Mouse (Mus musculus): ENCODE measurements around the gene Asb4. TPM values are rescaled to one million over a fixed set of nuclear protein-coding genes. Genes with fewer than 3 reads are reported as not detected.

Gene Asb4
- total RNA-seq, 4 experiments from 2014 or later, result 0.83 to 1.5 (median 1.1) TPM

DNA sequence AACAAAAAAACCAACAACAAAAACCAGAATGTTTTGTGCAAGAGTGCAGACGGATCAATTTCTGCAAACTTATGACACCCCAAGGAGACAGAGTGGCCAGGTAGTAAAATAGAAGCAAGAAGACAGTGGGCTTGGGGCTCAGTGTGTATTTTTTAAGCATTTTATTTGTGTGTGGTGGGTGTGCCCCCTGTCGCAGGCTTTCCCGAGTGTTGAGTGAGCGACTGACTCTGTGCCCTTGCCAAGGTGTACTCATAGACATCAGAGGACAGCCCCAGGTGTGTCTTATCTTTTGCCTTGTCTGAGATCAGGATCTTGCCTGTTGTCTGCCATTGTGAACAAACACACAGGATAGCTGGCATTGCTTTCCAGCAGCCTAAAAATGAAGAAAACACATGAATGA lies 63.8 kb downstream of the Asb4 start:
- no peak for DNase-seq

DNA sequence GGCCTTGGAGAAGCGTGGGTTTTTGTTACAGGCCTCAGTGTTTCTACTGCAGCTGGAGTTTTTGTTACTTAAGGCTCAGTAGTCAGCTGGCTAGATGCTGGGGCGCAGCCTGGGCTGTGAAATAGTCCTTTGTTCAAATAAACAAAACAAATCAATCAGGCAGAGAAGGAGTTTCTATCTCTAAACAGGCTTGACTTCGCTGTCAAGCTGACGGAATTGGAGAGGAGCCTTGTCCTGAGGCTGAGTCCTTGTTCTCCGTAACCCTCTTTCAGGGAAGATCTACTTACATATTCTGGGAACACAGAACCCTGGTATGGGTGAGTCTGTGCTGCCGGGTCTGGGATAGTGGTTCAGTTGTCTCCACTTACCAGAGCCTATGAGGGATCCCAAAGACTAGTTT lies 64.4 kb downstream of the Asb4 start:
- no peak for DNase-seq

DNA sequence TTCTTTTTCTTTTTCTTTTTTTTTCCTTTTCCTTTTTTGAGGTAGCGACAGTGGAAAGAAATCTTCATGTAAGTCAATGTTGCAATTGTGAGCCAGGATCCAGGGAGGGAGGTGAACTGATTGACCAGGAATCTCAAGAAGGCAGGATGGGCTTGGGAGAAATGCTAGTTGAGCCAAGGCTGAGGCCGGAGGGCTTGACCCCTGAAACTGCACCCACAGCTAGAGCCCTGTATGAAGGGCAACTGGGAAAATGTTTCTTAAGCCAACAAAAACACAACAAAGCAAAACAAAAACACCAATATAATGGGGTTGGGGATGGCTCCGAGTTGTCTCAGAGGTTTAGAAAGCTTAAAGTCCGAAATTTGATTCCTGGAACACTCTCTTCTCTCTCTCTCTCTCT lies 65.2 kb downstream of the Asb4 start:
- no peak for DNase-seq

DNA sequence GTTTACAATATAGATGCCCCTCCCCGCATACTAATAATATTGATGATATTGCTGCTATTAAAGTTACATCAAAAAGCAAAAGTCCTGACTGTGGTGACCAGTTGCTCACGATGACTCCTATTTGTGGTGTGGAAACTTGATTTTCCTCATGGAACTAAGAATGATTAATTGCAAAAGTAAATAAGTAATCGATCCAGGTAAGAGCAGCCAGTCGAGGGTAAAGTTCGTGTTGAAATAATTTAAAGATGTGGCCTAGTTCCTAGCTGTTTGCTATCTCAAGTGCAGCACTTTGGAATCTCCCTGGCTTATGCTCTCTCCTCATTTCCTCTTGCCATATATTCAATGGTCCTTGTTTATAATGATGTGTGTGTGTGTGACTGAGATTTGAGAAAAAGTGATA lies 66.7 kb downstream of the Asb4 start:
- DNase-seq, result no peak

DNA sequence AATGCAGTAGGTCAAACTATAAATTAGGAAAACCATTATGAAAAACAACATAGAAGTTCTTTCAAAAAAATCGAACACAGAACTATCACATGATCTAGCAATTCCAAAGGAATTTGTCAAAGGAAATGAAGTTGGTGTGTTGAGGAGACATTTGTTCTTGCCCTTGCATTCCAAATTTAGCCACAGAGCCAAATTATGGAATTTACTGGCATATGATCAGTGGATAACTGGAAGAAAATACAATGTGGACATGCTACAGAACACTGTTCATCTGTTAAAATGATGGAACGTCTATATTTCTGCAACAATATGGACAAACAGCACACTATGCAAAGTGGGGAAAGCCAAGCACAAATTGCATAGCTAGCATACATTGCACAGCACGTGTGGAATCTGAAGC lies 72.7 kb downstream of the Asb4 start:
- DNase-seq, result no peak

DNA sequence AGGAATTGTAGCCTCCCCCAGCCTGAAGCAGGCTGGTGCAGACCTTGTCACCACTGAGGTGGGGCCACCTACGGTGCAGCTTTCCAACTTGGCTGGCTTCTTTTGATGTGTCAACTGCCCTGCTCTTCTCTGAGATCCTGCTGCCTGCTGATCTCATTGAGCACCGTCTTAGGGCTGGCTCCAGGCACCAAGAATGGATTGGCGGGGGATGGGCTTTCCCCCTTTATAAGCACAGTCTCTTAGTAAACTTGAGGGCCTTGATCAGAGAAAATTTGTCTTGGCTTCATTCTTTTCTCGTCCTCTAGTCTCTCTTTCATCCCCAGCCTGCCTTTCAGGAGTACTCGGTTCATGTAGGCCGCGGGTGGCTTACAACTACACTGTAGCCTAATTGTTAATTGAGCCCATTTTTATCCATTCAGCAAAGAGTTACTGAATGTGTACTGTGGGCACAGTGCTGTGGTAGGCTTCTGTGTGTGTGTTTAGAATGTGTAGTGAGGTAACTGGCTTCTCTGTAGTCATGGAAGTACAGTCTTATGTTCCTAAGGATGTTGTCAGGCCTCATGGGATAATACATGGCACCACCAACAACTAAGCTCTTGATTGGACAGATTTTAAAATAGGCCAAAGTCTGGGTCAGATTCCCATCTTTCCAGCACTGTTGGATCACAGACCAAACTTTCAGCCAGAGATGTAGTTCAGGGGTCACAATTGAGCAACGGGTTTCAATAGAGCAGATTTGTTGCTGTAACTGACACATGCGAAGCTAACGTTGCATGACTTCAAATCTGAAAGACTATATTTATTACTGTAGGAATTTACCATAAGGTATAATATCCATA lies 87.5 kb downstream of the Asb4 start:
- DNase-seq, result no peak

DNA sequence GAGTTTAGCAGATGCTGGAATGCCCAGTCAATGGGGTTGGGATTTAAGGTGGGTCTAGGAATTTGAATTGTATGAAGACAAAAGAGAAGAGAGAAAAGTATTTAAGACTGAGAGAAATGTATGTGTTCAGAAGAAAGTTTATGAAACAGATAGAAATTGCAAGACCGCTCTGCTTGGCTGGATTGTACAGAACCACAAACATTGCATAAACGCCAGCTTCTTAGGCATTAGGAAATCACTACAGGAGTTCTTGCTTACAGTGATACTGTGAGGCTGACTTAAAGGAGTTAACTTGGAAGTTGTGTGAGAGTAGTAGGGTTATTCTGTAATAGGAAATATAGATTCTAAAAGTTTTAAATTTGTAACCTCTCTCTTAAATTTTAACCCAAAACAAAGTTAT lies 89.5 kb downstream of the Asb4 start:
- DNase-seq, result no peak

DNA sequence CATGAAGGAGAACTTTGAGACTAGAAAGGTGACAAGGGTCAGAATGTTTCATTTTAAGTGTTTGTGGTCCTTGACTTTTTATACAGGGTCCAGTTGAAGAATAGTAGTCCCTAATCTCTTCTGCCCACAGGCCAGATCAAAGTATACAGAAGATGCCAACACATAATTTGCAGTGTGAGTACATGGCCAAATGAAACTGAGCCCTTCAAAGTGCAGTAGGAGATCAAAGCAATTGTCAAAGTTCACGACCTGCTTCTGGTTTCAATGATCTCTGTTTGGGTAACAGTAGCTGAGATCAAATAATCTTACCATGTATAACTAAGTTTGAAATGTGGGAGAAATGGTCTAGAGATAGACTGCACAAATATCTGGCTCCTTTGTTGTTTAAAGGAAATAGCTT lies 90.8 kb downstream of the Asb4 start:
- no peak for DNase-seq

DNA sequence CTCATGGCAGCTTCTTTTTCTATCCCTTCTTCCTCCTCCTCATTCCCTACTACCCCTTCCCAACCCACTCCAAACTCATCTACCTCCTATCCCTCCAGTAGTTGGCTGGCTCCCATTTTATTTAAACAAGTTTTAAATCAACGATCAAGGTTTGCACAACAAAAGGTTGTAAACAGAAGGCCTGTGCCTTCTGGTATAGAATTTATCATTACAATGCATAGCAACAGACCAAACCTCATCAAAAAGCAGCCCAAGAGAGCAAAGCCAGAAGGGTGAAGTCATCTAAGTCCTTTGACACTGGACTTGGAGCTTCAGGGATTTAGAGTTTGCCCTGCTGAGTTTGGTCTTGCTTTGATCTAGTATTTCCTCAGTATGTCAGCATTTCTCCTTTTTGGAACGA lies 97.9 kb downstream of the Asb4 start:
- no peak for DNase-seq

DNA sequence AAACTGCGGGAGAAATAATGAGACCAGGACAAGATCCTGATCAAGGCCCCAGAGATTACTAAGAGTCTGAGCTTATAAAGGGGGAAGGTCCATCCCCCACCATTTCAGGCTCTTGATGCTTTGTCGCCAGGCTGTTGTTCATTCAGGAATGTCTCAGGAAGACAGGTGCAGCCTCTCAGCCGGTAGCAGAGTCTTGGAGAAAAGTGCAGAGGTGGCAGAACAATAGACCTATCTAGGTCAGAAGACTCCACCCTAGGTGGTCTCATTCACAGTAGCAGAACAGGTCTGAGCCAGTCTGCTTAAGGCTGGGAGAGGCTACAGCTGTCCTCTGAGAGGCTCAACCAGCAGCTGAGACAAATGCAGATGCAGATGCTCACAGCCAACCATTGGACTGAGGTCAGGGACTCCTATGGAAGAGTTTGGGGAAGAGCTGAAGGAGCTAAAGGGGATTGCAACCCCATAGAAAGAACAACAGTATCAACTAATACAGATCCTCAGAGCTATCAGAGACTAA lies 99.1 kb downstream of the Asb4 start:
- DNase-seq, result no peak

Other genes with a start within 250 kb of the Asb4 start
- 1 to 10 TPM; 1.3 to 4.7 (median 2.8) TPM for gene Pon1, start 189.4 kb upstream of the Asb4 start, total RNA-seq (2022)
- gene Pon3, start 127.1 kb upstream of the Asb4 start, total RNA-seq (2022), result 100 to 1,000 TPM in 1 of 4 experiments, 10 to 100 TPM in 3; 34.9 to 145 (median 79.1) TPM
- 10 to 100 TPM; 37.0 to 50.9 (median 46.2) TPM for gene Pon2, start 84.9 kb upstream of the Asb4 start, total RNA-seq (2022)
- 100 to 1,000 TPM in 1 of 4 experiments, 10 to 100 TPM in 3; 21.7 to 157 (median 79.9) TPM for gene Pdk4, start 112.9 kb downstream of the Asb4 start, total RNA-seq (2022)

Measured in adrenal gland, adult 8-10 months (tissue).